Mouse (Mus musculus) C2C12 (cell line): ENCODE results near the gene Frmd4a. TPM values are rescaled to one million over a fixed set of nuclear protein-coding genes. Genes with fewer than 3 reads are reported as not detected.

Experiments used
- H3K27me3 ChIP-seq: one replicate; pipeline ENCODE4 v1.6.1; 2011; ENCODE audit not compliant: control insufficient read depth, insufficient read depth, insufficient read length
- H3K36me3 ChIP-seq: one replicate; pipeline ENCODE4 v1.6.1; 2011; ENCODE audit not compliant: control insufficient read depth, insufficient read depth
- H3K4me3 ChIP-seq: one replicate; pipeline ENCODE4 v1.5.1; 2011; ENCODE audit warnings: mild to moderate bottlenecking, control low read depth; ENCODE audit not compliant: poor library complexity, insufficient read depth, severe bottlenecking
- H3K79me2 ChIP-seq: one replicate; pipeline ENCODE4 v1.6.1; 2011; ENCODE audit not compliant: control insufficient read depth, insufficient read depth
- H3K79me3 ChIP-seq: one replicate; pipeline ENCODE4 v1.6.1; 2011; ENCODE audit warnings: low read depth, control low read depth
- H3ac ChIP-seq: one replicate; pipeline ENCODE3; 2011; ENCODE audit warnings: low read depth; ENCODE audit not compliant: control insufficient read depth, insufficient read length
- CEBPB ChIP-seq: IDR thresholded peaks from one replicate; pipeline ENCODE4 v1.6.1; 2011; ENCODE audit warnings: low read depth, mild to moderate bottlenecking, control low read depth, moderate library complexity
- CTCF ChIP-seq: IDR thresholded peaks from one replicate; pipeline ENCODE4 v1.5.1; 2011; ENCODE audit not compliant: control insufficient read depth, insufficient read depth, insufficient read length
- FOSL1 ChIP-seq: IDR thresholded peaks from one replicate; pipeline ENCODE4 v1.8.0; 2011; ENCODE audit warnings: mild to moderate bottlenecking, low read length; ENCODE audit not compliant: poor library complexity, insufficient read depth, severe bottlenecking
- MAX ChIP-seq: IDR thresholded peaks from one replicate; pipeline ENCODE4 v1.6.1; 2011; ENCODE audit warnings: mild to moderate bottlenecking, control low read depth
- MYOD1 ChIP-seq: IDR thresholded peaks from one replicate; pipeline ENCODE4 v1.6.1; 2011; ENCODE audit warnings: low read depth; ENCODE audit not compliant: control insufficient read depth, insufficient read length
- MYOG ChIP-seq: IDR thresholded peaks from one replicate; pipeline ENCODE4 v1.6.1; 2011; ENCODE audit not compliant: control insufficient read depth, insufficient read length; ENCODE audit errors: extremely low read depth
- USF1 ChIP-seq: IDR thresholded peaks from one replicate; pipeline ENCODE4 v1.6.1; 2011; ENCODE audit warnings: low read depth, mild to moderate bottlenecking, control low read depth, moderate library complexity
- polyA plus RNA-seq: library from polyadenylated mRNA; unstranded; fragments of >200 nt; fragmentation: generic; extraction: Trizol; gene quantifications from one replicate; pipeline ENCODE4 v1.2.1, GENCODE M21; 2012; ENCODE audit warnings: missing spikeins

Gene Frmd4a
- polyA plus RNA-seq, 1 experiment: 32.7 TPM

GRCm38 (mm10) chr2:4570186-4570861 is 552.8 kb downstream of the Frmd4a start:
- peaks cover 20% of the 10 kb centered on the region for H3K79me3 ChIP-seq
- H3K36me3 ChIP-seq: peaks cover 94% of the 10 kb centered on the region
- H3K4me3 ChIP-seq: no peak overlapping the region
- TF ChIP-seq MYOD1: no peak
- no peak for TF ChIP-seq MYOG
- TF ChIP-seq MAX: no peak
- no peak for TF ChIP-seq USF1
- no peak for TF ChIP-seq CTCF
- no peak for TF ChIP-seq FOSL1
- TF ChIP-seq CEBPB: no peak
- peaks cover 84% of the 10 kb centered on the region for H3K79me2 ChIP-seq
- H3ac ChIP-seq: no peak overlapping the region
- no peaks in the 10 kb centered on the region for H3K27me3 ChIP-seq

GRCm38 (mm10) chr2:4572498-4573263 is 555.2 kb downstream of the Frmd4a start:
- Histone ChIP-seq H3K27me3 (no peaks in the 10 kb centered on the region), H3K36me3 (peaks cover 92% of the 10 kb centered on the region), H3ac (no peak overlapping the region), H3K4me3 (no peak overlapping the region), H3K79me2 (peaks cover 84% of the 10 kb centered on the region), H3K79me3 (peaks cover 10% of the 10 kb centered on the region)
- TF ChIP-seq MAX (no peak), USF1 (no peak), CEBPB (no peak), FOSL1 (no peak), MYOG (no peak), MYOD1 (no peak), CTCF (no peak)

- no peak overlapping the region for H3ac ChIP-seq
- peaks cover 11% of the 10 kb centered on the region for H3K79me3 ChIP-seq
- peaks cover 91% of the 10 kb centered on the region for H3K36me3 ChIP-seq
- peaks cover 82% of the 10 kb centered on the region for H3K79me2 ChIP-seq
- no peak for TF ChIP-seq MYOD1
- no peak for TF ChIP-seq MYOG
- no peak for TF ChIP-seq CEBPB
- TF ChIP-seq CTCF: no peak
- no peak for TF ChIP-seq FOSL1
- TF ChIP-seq MAX: no peak
- no peak for TF ChIP-seq USF1
- no peaks in the 10 kb centered on the region for H3K27me3 ChIP-seq
- no peak overlapping the region for H3K4me3 ChIP-seq
Measured at GRCm38 (mm10) chr2:4573386-4573785, 555.9 kb downstream of the Frmd4a start.

GRCm38 (mm10) chr2:4574251-4574650 is 556.7 kb downstream of the Frmd4a start:
- Histone ChIP-seq H3K79me3 (peaks cover 10% of the 10 kb centered on the region), H3K36me3 (peaks cover 91% of the 10 kb centered on the region), H3ac (no peak overlapping the region), H3K79me2 (peaks cover 82% of the 10 kb centered on the region), H3K27me3 (no peaks in the 10 kb centered on the region), H3K4me3 (no peak overlapping the region)
- no peak for TF ChIP-seq USF1
- TF ChIP-seq FOSL1: no peak
- TF ChIP-seq MAX: no peak
- TF ChIP-seq CTCF: no peak
- no peak for TF ChIP-seq MYOD1
- TF ChIP-seq CEBPB: no peak
- no peak for TF ChIP-seq MYOG

- Histone ChIP-seq H3ac (no peak overlapping the region), H3K27me3 (no peaks in the 10 kb centered on the region), H3K4me3 (no peak overlapping the region), H3K79me2 (peaks cover 82% of the 10 kb centered on the region), H3K36me3 (peaks cover 91% of the 10 kb centered on the region), H3K79me3 (peaks cover 10% of the 10 kb centered on the region)
- no peak for TF ChIP-seq FOSL1
- no peak for TF ChIP-seq MAX
- no peak for TF ChIP-seq CTCF
- TF ChIP-seq USF1: no peak
Measured at GRCm38 (mm10) chr2:4575163-4575562, 557.6 kb downstream of the Frmd4a start.
